Mouse (Mus musculus) urinary bladder, adult 2 months (tissue): ENCODE results near the gene Gm3543. TPM values are rescaled to one million over a fixed set of nuclear protein-coding genes. Genes with fewer than 3 reads are reported as not detected.
"Not testable (repeated sequence)": the region's sequence is repeated elsewhere in the genome, so short reads cannot be mapped to it uniquely, and the experiment has no call there.

Source experiments
- DNase-seq: peaks from one replicate; pipeline ENCODE4 v3.0.0; 2022; ENCODE audit warnings: low spot score
- polyA plus RNA-seq: library from polyadenylated mRNA; depleted of rRNA; stranded (reverse); fragments of >200 nt; gene quantifications from 2 replicates; pipeline ENCODE4 v1.2.3, GENCODE M21; 2012; rRNA removed

The Gm3543 gene
- polyA plus RNA-seq, result not detected in 2 replicates

- DNase-seq, result not testable (repeated sequence)
Observed at GRCm38 (mm10) chr14:41983225-41983624, at the start of gene Gm3543. Gm3543 (minus strand) TSS chr14:41983325.

- not testable (repeated sequence) for DNase-seq
Observed at GRCm38 (mm10) chr14:41968596-41968995, 14.5 kb downstream of the Gm3543 start.

GRCm38 (mm10) chr14:41967827-41968226 lies 15.3 kb downstream of the Gm3543 start, which contains the start of gene Gm6401:
Gm6401 (minus strand) TSS chr14:41967927.
- DNase-seq, result not testable (repeated sequence)

- not testable (repeated sequence) for DNase-seq
Observed at GRCm38 (mm10) chr14:41964095-41964494, 19.0 kb downstream of the Gm3543 start.

GRCm38 (mm10) chr14:41943695-41944094 lies 39.4 kb downstream of the Gm3543 start, which contains the start of gene 1700024B05Rik:
1700024B05Rik (plus strand) TSS chr14:41943995.
- not testable (repeated sequence) for DNase-seq

Other genes starting within 250 kb of the Gm3543 start
- gene Gm7929, start 232.7 kb downstream of the Gm3543 start, polyA plus RNA-seq, result not detected in 2 replicates
- not detected in 2 replicates for gene Gm47189, start 210.9 kb downstream of the Gm3543 start, polyA plus RNA-seq
- gene Gm7980, start 76.0 kb downstream of the Gm3543 start, polyA plus RNA-seq, result not detected in 2 replicates
- not detected in 2 replicates for gene 1700049E17Rik1, start 58.4 kb downstream of the Gm3543 start, polyA plus RNA-seq
- not detected in 2 replicates for gene 1700024B05Rik, start 39.3 kb downstream of the Gm3543 start, polyA plus RNA-seq
- not detected in 2 replicates for gene Gm6401, start 15.4 kb downstream of the Gm3543 start, polyA plus RNA-seq
- not detected in 2 replicates for gene Gm7951, start 134.0 kb upstream of the Gm3543 start, polyA plus RNA-seq
- not detected in 2 replicates for gene Gm17027, start 179.3 kb upstream of the Gm3543 start, polyA plus RNA-seq
- gene Gm3573, start 207.5 kb upstream of the Gm3543 start, polyA plus RNA-seq, result not detected in 2 replicates